Mouse (Mus musculus) heart, postnatal 4 days (tissue): ENCODE data around the gene Myl7. TPM values are rescaled to one million over a fixed set of nuclear protein-coding genes. Genes with fewer than 3 reads are reported as not detected.
"Not testable (repeated sequence)": the region's sequence is repeated elsewhere in the genome, so short reads cannot be mapped to it uniquely, and the experiment has no call there.

Experiments used
- DNase-seq: peaks from one replicate; pipeline ENCODE4 v3.0.0; 2021
- total RNA-seq, 2 experiments: library from RNA; stranded (reverse); gene quantifications; 2 replicates each; pipeline ENCODE4 v1.2.3; 2021

Gene Myl7
- total RNA-seq, 2 experiments from 2014 or later: 1,420 to 1,616 TPM

DNA sequence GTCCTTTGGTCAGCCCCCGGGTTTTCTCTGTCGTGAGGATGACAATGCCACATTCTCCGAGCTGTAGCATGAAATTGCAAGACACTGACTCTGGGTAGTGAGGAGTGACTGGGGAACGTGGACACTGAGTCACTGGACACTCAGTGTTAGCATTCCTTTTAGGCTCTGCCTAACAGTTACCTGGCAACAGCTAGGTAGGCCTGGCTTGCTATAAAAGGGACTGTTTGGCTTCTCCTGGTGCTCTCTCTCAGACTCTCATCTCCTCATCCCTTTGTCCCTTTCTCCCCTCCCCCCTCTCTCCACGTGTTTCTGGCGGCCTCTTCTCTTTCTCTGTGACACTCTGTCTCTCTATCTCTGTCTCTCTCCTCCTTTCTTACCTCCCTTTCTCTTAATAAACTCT, 3.8 kb upstream of the Myl7 start:
- no peak for DNase-seq

DNA sequence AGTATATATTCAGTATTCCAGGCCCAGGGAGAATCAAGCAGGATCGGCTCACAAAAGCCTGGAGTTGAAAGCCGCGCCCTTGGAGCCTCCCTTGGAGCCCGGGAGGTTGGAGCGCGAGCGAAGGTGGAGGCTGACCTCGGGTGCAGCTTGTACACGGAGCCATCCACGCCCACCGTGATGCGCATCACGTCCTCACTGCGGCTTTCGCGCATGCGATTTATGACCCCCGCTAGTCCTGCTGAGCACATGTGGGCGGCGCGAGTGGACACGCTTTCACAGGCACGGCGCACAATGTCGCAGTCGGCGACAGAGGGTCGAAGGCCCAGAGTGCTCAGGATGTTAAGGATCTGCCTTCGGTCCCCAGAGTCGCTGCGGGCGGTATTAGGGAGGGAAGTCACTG, 3.4 kb upstream of the Myl7 start:
- peak; percentile 48 for DNase-seq

DNA sequence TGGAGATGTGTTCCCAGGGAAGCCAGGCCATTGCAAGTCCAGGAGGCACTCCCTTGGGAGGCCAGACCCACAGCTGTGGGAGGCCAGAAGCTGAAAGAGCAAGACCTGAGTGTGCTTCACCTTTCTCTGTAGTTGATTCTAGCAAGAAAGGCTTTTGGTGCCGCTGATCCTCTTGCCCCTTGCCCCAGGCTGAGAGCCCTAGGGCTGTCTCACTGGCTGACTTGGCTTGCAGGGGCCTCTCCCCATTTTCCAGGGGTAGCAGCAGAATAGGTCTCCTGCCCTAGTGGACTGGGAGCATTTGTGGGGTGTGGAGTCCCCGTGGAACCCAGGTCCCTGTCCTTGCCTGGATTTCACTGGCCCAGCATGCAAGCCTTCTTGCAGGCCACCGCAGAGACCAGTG, 2.7 kb upstream of the Myl7 start:
- DNase-seq: no peak

DNA sequence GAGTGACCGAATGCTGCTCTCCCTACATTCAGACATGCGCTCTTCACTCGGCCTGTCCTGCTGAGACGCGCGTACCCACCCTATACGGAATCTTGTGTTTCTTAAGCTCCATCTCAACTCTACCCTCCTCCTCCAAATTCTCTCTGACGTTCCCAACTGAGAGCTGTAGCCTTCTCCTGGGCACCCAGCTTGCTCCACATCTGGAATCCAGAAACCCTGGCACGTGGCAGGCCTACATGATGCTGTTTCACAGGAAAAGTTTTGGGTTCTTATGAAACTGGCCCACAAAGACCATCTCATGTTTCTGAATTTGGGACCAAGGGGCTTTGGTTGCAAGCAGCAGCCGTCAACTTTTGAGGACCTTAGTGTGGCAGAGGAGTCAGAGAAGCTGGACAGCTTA, 704 bp upstream of the Myl7 start:
- DNase-seq: no peak

DNA sequence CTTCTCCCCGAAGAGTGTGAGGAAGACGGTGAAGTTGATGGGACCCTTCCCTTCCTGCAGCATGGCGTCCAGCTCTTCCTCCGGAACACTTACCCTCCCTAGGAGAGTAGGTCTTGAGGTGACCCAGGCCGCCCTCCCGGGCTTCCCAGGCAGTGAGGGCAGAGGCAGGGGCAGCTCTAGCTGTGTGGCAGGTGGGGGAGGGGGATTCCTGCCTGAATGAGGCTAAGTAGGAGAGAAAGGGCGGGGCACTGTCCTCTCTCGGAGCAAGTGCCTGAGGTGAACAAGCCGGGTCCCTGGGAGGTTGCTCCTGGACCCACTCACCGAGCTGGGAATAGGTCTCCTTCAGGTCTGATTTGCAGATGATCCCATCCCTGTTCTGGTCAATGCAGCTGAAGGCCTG, 743 bp downstream of the Myl7 start:
- no peak for DNase-seq

DNA sequence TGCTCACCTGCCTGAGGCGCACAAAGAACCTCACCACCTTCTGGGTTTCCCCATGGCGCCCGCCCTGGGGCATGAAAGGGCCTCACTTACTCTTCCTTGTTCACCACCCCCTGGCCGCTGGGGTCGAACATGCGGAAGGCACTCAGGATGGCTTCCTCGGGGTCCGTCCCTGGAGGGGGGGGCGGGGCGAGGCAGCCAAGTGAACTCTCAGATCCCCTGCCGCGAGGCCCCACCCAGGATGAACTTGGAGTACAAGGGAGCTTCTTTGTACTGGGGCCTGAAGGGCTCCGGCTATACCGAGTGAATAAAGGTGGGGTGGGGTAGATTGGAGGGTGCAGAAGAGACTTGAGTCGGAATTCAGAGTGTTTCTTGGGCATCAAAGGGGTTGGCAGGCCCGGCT, 1.4 kb downstream of the Myl7 start:
- DNase-seq: no peak

DNA sequence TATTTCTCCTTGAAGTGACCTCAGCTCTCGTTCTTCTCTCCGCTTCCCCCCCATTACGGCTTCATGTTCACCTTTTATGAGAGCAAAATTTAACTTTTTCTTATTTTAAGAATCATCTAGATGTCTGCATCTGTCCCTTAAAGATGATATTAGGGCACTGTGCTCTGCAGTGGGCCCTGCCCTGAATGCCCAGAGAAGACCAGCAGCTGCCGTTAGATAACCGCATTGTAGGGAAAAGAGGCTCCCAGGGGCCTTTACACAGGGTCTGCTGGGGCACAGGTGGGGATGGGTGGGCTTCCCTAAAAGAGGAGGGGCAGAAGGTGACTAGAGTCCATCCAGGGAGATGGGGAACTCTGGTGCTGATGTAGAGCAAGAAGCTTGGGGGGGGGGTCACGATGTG, 4.8 kb downstream of the Myl7 start:
- DNase-seq: no peak

DNA sequence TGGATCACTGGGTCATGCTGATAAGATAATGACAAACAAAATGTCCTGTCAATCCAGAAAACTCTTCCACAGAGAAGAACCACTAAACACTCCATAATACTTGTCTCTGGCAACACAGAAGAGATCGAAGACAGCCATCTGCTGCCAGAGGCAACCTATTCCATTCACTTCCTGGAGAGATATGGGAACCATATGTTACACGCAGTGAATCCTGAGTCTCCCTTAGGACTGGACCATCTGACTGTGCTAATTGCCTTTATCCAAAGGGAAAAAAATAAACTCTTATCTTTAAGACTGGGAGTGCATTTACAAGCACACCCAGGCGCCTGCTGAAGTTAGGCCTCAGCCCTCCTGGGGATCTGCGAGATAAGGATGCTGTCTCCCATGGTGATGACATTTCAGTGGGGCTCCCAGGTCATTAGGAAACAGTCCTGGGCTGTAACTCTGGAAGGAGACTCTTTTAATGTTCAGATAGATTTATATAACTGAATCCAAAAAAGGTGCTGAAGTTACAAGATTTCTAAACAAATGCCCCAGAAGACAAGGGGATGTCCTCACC, 5.7 kb downstream of the Myl7 start:
- DNase-seq: no peak

DNA sequence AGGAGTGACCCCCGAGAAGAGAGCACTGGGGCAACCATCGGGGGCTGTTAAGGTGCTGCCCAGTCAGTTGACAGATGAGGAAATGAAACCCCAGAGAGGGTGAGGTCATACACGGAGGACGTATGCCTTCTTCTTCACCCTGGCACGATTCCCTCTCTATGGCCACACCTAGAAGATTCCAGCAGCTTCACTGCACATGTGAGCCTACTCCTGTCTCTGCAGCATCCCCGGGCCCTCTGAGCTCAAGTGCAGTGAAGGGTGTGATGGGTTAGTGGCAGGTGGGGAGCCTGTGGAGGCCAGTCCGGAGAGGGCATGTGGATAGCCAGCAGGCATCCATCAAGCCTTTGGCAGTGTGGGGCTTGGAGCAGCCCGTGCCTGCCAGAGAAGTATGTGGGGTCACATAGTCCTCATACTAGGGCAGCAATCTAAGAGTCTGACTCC, 6.4 kb downstream of the Myl7 start:
- DNase-seq: peak; percentile 34

DNA sequence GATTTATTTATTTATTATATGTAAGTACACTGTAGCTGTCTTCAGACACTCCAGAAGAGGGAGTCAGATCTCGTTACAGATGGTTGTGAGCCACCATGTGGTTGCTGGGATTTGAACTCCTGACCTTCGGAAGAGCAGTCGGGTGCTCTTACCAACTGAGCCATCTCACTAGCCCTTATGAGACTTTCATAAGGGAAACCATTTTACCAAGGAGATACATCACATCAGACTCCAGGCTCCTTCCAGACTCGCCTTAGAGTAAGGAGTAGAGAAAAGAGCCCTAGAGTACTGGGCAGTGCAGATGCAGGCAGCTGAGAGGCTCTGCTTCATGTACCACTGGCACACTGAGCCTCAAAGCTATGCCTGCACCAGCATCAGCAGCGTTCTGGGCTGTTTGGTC, 10.0 kb downstream of the Myl7 start:
- not testable (repeated sequence) for DNase-seq

DNA sequence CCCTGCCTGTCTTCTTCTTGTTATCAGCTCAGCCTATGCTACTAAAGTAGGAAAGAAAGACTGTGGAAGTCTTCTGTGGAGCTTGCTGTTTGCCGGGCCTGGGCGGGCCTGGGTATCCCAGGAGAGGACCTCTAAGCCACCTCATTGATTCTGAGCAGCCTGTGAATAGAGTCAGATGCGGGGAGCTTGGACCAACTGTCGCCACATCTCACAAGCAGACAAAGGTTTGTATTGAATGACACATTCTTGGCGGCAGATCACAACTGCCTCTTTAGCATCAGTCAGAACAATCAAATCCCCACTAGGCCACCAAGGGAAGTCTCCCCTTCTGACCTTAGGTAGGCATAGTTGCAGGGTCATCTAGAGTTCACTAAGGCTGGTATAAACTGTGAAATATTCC, 11.3 kb downstream of the Myl7 start:
- DNase-seq: no peak

DNA sequence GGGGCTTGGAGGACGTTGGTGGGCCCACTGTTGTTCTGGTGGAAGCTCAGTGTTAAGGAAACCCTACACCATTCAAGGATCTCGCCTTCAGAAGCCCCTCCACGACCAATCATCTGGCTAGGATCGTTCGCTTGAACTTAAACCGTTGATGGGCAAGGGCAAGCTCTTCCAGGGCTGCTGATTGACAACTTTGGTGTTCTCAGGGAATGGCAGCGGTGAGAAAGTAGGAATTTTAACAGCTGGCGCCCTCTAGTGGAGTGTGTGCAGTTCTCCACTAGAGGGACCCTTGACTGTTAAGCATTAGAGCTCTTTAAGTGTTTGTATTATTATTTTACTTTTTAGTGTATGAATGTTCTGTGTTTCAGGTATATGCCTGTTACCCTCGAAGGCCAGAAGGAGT, 12.4 kb downstream of the Myl7 start:
- DNase-seq: peak; percentile 82

DNA sequence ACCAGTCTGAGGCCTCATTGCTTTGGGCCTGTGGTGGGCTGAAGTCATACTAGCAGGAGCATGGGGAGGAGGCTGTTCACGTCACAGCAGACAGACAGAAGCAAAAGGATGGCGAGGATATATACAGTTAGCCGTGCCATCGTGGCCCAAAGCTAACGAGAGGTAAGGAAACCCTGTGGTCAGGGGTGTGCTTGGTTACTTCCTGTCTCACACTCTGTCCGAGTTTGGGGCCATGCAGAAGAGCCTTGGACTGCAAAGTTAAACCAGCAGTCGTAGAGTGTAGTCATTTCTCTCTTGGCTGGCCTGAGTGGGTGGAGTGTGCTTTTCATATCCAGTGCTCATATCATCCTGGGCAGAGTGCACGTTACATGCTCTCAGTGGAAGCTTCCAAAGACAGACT, 16.1 kb downstream of the Myl7 start:
- DNase-seq: no peak

DNA sequence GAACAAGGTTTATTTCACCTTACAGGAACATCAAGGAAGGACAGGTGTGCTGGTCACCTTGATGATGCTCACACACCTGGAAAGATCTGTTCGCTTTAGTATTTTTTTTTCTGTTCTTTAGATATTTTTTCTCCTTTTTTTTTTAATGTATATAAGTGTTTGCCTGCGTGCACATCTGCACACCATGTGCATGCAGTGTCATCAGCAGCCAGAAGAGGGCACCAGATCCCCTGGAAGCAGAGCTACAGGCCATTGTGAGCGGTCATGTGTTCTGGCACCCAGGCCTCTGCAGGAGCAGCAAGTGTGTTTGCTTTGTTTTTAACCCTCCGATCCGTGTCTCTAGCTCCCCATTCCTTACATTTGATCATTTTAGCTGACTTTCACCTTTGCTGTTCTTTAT, 18.7 kb downstream of the Myl7 start:
- DNase-seq: peak; percentile 71

DNA sequence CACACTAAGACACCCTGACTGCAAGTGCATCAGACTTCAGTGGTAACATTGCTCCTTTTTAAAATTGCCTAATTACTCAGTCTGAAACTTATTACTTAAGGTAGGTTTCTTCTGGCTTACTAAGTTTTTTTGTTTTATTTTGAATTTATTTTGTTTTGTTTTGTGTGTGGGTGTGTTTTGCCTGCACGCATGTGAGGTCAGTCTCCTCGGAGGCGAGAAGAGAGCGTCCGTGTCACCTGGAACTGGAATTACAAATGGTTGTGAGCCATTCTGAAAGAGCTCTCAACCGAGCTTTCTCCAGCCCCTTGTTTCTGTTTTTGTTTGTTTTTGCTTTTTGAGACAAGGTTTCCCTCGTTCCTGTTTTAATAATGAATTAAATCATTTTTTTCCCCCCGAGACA, 19.9 kb downstream of the Myl7 start:
- DNase-seq: no peak

DNA sequence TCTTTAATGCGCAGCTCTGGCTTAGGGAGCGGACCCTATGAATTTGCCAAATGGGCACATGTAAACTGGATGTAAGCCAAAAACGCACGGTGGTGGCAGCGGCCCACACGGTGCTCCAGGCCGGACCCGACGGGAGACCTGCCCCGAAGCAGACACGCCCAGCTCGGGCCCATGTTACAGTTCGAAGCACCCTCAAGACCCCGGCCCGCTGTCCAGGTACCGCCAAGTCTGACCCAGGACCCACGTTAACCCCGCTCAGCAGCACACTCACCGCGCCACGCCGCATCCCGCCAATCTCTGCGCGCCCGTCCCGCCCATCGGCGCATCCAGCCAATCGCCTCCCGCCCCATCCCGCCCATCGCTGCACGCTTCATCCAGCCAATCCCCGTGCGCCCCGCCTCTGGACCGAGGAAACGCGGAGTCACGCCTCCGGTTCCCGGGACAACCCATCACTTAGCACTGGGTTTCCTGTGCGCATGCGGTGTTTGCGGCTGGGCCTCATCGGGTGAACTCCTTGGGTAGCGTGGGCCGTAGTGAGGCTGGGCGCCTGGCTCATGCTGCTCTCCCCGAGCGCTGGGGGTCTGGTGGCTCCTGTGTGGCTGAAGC, 20.6 kb downstream of the Myl7 start, which contains the start of gene Pold2:
TSS of gene Pold2 (minus strand) at position 372 of the 606 bp plus-strand sequence.
- DNase-seq: peak; percentile 98

DNA sequence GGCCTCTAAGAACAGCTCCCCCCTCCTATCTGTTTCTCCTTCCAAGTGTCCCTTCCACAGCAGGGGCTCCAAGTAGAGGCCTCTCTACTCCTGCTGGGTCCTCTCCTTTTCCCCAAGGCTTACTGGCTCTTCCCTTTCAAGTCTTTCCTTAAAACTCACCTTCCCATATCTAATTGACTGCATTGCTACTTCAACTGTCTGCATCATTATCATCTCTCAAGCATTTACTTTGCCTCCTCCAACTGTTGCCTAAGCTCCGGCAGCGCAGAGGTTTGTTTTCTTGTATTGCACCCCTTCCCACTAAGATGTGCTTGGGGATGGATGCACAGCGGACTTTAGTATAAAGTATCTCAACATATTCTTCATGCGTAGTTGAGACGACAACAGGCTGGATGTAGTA, 21.2 kb downstream of the Myl7 start:
- DNase-seq: no peak

DNA sequence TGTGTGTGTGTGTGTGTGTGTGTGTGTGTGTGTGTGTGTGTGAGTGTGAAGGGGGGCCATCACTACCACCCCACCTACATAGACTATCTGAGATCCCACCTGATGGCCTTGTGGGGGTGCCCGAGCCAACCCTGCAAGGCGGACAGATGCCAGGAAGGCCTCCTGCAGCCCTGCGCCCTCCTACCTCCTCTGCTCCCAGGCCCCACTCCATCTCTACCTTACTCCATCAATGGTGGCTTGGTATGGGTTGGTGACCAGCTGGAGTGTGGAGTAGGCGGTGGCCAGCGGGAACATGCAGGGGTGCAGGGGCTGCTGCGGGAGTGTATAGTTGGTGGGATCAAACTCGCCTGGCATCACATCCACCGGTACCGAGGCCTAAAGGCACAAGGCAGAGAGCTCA, 25.4 kb downstream of the Myl7 start:
- no peak for DNase-seq

DNA sequence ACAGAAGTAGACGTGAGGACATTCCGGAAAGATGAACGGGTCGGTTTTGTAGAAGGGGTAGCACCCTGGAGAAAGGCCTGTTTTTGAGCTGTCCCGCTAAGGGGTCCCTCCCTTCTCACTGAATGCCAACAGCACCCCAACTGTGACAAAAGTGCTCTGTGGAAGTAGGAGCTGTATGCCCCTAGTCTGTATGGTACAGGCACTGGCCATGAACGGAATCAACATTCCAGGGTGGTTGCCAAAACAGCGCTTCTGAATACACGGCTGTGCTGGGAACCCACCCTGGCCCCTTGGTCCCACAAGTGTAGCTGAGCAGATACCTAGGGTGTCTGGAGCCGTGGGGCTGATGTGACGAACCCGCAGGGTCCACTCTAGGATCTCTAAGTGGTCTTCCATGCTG, 25.9 kb downstream of the Myl7 start:
- no peak for DNase-seq

DNA sequence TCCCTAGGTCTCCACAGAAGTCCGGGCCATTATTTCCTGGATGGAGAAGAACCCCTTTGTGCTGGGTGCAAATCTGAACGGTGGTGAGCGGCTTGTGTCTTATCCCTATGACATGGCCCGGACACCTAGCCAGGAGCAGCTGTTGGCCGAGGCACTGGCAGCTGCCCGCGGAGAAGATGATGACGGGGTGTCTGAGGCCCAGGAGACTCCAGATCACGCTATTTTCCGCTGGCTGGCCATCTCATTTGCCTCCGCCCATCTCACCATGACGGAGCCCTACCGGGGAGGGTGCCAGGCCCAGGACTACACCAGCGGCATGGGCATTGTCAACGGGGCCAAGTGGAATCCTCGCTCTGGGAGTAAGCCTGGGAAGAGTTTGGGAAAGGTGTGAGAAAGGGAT, 28.5 kb downstream of the Myl7 start:
- DNase-seq: no peak

DNA sequence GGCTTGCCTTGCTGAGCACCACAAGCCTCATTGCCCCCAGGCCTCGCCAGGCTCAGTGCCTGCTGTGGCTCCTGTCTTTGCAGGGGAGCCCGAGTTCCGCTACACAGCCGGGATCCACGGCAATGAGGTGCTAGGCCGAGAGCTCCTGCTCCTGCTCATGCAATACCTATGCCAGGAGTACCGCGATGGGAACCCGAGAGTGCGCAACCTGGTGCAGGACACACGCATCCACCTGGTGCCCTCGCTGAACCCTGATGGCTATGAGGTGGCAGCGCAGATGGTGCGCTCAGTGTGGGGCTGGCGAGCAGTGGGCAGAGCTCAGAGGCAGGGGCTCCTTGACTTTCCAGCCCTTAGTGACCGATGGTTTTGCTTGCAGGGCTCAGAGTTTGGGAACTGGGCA, 29.3 kb downstream of the Myl7 start:
- DNase-seq: no peak

DNA sequence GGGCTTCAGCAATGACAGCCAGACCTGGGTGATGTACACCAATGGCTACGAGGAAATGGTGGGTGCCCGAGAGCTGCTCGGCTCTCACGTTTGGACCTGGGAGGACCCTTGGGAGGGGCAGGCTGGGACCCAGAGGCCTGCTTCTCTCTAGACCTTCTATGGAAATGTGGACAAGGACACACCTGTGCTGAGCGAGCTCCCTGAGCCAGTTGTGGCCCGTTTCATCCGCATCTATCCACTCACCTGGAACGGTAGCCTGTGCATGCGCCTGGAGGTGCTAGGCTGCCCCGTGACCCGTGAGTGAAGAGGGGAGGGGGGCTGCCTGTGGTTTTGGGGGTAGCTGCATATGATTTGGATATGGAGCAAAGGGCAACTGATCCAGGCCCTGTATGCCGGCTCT, 30.3 kb downstream of the Myl7 start:
- DNase-seq: no peak

DNA sequence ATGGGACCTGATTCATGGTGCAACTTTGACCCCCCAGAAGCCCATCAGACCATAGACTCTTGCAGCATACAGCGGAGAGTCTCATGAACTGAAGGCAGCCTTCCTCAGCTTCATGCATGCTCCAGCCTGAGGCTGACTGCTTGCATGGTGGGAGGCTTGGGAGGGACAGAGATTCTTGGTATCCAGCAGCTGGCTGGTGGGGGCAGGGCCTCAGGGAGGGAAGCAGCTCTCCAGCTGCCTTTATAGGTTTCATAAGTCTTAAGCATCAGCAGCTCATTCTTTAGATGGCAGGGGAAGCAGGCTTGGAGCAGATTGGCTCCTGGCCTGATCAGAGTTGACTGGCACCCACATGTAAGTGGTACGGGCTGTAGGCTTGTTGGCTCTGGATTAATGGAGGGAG, 31.4 kb downstream of the Myl7 start:
- no peak for DNase-seq

DNA sequence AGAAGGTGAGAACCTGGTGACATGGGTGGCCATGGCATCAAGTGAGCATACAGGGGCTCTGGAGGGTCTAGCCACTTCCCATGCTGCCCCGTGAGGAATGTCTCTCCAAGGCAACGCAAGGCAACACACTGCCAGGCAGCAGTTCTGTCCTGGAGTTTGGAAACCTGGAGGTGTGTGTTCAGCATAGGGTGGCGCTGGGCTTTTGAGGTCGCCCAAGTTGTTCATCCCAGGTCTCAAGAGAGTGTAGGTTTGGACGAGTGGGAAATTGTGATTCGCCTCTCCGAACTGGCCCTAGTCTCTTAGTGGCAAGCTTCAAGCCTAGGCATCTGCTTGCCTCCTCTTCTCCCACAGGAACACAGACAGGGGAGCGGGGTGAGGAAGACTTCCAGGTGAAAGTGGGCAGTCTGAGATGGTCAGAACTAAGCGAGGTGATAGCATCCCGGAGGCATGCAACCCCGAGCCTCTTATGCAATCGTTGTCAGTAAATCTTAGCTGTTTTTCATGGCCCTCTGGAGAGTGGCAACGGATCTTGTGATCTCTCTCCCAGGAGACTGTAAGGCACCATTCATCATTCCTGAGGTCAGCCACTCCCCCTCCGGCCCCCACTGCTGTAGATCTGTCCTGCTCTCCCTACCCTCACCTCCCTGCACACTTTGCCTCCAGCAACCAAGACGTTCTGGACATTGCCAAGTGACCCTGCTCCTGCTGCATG, 36.0 kb downstream of the Myl7 start:
- no peak for DNase-seq
